Mouse (Mus musculus): Measurements from ENCODE around the gene H2-T3.
A peak's percentile ranks its signal among the peaks of the same experiment; 100 is the strongest.
"Not testable (repeated sequence)": the region's sequence is repeated elsewhere in the genome, so short reads cannot be mapped to it uniquely, and the experiment has no call there.

The H2-T3 gene

DNA sequence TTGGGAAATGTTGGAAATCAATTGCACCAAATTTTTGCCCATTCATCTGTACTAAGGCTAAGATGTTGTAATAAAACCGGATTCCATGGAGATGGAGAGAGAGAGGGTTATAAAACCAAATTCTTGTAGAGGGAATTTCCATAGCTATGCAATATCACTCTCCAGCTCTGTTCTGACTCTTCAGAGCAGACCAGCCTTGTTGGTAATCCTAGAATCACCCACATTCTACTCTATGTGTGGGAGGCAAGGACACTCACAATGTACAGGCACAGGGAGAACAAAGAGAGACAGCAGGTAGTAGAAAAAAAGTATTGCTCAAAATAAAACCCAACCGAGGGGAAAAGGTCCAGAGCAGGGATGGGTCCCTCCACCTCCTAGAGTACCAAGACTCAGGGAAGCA is 14.0 kb downstream of the H2-T3 start:
- DNase-seq, result not testable (repeated sequence)

DNA sequence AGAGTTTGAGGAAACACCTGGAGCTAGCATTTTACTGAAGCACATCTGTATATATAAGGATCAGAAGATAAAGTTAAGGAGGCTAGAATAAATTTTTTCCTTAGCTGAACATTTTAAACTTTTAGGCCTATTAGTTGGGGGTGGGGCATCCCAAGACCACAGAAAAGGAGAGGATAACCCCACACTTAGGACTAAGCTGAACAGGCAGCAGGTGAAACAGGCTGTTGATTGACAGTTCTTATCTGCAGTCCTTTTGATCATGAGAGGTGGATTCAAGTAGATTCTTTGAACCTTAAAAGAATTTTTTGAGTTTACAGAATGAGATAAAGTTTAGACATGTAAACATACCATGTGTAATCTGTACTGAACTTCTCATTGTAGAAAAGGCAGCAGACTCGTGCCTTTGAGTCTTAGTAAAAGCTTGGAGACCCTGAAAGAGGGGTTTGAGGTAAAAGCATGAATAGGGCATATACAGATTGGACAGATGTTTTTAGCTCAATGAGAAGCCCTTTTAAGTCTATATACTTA is 19.7 kb downstream of the H2-T3 start:
- no peak for DNase-seq

DNA sequence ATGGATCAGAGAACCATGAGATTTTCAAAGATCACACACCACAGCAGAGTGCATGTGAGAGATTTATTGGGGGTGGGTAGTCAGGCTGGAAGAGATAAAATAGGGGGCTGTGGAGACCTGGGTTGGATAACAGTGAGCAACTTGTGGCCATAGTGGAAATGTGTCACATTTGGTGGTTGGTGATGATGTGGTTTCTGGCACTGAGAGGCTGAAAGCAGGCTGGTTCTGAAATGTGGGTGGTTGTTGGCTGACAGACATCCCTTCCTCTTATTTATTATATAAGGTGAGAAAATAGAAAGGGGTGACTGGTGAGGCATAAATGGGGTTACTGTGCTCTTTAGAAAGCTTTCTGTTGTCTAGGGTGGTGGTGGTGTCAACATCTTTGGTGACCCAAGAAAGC is 20.3 kb downstream of the H2-T3 start:
- DNase-seq, result no peak

DNA sequence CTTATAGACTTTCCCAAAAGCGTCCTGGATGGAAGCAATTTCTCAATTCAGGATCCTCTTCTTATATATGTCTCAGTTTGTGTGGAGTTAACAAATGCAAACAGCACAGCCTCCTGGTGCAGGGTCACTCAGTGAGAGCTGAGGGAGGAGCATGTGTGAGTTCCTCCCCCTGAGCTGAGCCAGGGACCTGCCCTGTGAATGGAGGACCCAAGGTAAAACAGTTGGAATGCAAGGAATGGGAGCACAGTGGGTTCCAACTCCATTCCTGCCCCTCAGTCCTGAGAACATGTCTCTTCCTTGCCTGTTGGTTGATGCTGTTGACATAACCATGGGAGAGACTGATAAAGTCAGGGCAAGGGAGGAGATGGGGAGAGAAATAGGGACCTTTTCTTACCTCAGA is 21.0 kb downstream of the H2-T3 start:
- not testable (repeated sequence) for DNase-seq

GRCm38 (mm10) chr17:36168039-36168652 is 21.9 kb downstream of the H2-T3 start, which contains the start of gene Gm8909:
Gm8909 (minus strand) TSS chr17:36168537.
- no peak for DNase-seq

GRCm38 (mm10) chr17:36167306-36168038 is 22.6 kb downstream of the H2-T3 start:
- DNase-seq, result no peak

DNA sequence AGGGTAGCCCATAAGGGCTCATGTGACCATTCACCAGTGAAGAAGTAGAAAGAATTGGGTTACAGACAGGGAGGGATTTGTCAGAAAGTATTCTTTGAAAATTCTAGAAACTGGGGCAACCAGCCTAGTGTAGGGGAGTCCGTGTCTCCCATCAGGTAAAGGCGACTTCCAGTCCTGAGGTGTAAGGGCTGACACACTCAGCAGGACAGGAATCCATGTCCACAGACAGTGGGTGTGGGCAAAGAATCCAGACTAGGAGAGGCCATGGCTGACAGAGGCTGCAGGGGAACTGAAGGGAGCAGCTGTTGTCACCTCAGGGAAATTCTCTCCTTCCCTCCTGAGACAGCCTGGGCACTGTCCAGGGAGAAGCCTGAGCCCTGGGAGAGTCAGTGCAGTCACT is 23.2 kb downstream of the H2-T3 start:
- not testable (repeated sequence) for DNase-seq

GRCm38 (mm10) chr17:36161129-36162051 is 28.7 kb downstream of the H2-T3 start:
- no peak for DNase-seq

DNA sequence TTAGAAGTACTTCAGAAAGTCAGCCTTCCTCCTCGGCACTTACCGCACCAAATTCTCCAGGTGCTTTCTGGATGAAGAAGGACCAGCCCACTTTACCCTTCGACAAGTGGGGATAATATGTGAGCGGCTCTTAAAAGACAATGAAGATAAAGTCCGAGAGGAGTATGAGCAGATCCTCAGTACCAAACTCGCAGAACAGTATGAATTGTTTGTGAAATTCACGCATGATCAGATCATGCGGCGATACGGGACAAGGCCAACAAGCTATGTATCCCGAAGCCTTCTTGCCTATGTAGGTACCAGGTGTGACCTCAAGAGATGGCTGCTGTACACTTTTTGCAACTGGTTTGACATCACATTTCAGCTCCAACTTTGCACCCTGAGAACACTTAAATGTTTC is 31.8 kb downstream of the H2-T3 start:
- not testable (repeated sequence) for DNase-seq

DNA sequence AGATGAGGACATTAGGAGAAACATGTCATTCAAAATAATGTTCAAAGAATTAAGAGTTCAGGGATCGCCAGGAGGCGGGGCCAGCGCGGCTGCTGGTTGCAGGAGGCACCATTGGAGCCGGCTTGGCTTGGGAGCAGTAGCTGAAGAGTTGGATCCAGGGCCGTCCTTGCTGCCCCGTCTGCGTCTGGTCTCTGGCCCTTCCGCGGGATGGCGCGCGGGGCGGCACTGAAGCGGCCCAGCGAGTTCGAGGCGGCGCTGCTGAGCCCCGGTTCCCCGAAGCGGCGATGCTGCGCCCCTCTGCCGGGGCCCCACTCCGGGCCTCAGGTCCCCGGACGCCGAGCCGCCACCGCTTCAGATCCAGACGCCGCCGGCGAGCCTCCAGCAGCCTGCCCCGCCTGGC is 32.3 kb downstream of the H2-T3 start:
- not testable (repeated sequence) for DNase-seq

- DNase-seq, result no peak
Measured at GRCm38 (mm10) chr17:36154271-36155149, 35.6 kb downstream of the H2-T3 start.

DNA sequence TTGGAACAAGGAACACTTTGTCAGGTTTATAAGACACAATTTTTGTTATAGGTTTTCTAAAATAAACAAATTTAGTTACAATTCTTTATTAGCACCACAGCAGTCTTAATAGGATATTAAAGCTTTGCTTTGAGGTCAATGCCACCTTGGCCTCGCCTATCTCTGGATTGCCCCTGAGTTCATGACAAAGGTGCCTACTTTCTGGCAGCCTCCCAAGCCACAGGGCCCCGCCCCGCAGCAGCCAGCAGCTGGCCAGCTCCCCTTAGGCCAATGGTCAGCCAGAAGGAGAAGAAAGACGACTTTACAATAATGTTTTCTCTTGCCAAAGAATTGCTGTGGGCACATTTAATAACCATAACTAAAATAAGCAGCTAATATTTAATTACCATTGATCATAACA is 38.9 kb downstream of the H2-T3 start:
- DNase-seq, result not testable (repeated sequence)

GRCm38 (mm10) chr17:36148468-36148867 is 41.6 kb downstream of the H2-T3 start:
- DNase-seq, result not testable (repeated sequence)

DNA sequence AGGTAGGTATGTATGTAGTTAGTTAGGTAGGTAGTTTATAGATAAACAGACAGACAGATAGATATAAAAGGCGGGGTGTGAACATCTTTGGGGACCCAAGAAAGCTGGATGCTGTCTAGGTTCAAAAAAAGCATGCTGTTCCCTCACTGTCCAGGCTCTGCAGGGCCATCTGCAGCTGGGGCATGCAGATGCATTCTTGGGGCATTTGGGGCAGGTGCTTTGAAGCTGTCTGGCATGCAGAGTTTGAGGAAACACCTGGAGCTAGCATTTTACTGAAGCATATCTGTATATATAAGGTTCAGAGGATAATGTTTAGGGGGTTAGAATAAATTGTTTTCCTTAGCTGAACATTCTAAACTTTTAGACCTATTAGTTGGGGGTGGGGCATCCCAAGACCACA is 43.1 kb downstream of the H2-T3 start:
- DNase-seq, result peak in 1 of 2 experiments; percentile 56

- not testable (repeated sequence) for DNase-seq
Measured at GRCm38 (mm10) chr17:36145861-36146156, 44.3 kb downstream of the H2-T3 start.

- DNase-seq, result peak in 1 of 2 experiments; percentile 35
Measured at GRCm38 (mm10) chr17:36145111-36145860, 44.8 kb downstream of the H2-T3 start.

DNA sequence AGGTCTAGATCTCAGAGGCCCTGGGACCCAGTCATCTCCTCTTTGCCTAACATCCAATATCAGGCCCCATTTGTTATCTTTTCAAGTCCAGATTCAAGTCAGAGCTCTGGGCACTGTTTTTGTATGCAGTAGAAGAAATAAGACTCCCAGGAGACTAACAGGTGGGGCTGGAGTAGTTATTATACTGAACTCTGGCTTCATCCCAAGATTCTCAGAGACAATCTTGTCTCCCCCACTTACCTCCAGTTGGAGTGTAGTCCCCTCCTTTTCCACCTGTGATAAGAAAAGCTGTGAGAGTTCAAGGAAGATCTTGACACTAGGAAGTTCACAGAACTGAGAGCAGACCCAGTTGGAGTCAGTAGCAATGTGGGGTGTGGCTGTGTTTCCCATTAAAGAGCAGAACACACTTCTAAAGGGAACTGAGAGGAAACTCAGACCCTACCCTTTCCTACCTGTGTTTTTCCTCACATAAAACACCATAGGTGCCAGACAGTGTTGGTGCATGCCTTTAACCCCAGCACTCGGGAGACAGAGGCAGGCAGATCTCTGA is 53.7 kb downstream of the H2-T3 start:
- DNase-seq, result not testable (repeated sequence)
